Comparison of ENCODE assay signal across 21 mouse cellular contexts in genomic region chr6:138672704-138673141, GRCm38 (mm10). TPM values are rescaled to one million over a fixed set of nuclear protein-coding genes. Genes with fewer than 3 reads are reported as not detected.
DNase-seq lines count a peak whose midpoint lies in the region; ATAC-seq and TF ChIP-seq lines count a peak whose summit lies in the region.
"Had no signal": no experiment of that assay in that cellular context is flagged by ENCODE, and none has a peak within 500 bp of the region (broad histone marks: within the 10 kb centered on the region; RNA-seq: fewer than 3 reads in every experiment).

No protein-coding gene starts in this region.

- H3K4me1 ChIP-seq in forebrain, embryonic 10.5 days, result peaks cover 15% of the 10 kb centered on the region
- H3K4me1 ChIP-seq in forebrain, postnatal 0 days (ENCODE audit: insufficient read depth), result no peaks in the 10 kb centered on the region
- H3K4me1 ChIP-seq in limb, embryonic 11.5 days (ENCODE audit: control insufficient read depth, insufficient read depth, low read length), result no peaks in the 10 kb centered on the region
- H3K4me1 ChIP-seq in limb, embryonic 10.5 days, result peaks cover 6% of the 10 kb centered on the region
- no peaks in the 10 kb centered on the region for H3K4me1 ChIP-seq in embryonic facial prominence, embryonic 11.5 days (ENCODE audit: control insufficient read depth, insufficient read depth, low read length)
- H3K4me1 ChIP-seq in midbrain, embryonic 14.5 days (ENCODE audit: control insufficient read depth, insufficient read depth, low read length), result no peaks in the 10 kb centered on the region
- H3K4me1 ChIP-seq: embryonic facial prominence, embryonic 12.5 days; limb, embryonic 12.5 days had no signal

- intact Hi-C loops in left cerebral cortex, postnatal 14 days (cut with DNase I), result no loop called here

- H3K36me3 ChIP-seq in forebrain, embryonic 10.5 days (replicated peaks), result no peaks in the 10 kb centered on the region
- H3K36me3 ChIP-seq in forebrain, postnatal 0 days (ENCODE audit: insufficient read depth), result no peaks in the 10 kb centered on the region
- H3K36me3 ChIP-seq in limb, embryonic 11.5 days (ENCODE audit: control insufficient read depth, insufficient read depth, low read length), result no peaks in the 10 kb centered on the region
- H3K36me3 ChIP-seq in limb, embryonic 10.5 days, result no peaks in the 10 kb centered on the region
- no peaks in the 10 kb centered on the region for H3K36me3 ChIP-seq in embryonic facial prominence, embryonic 11.5 days (replicated peaks; ENCODE audit: control insufficient read depth, insufficient read depth, low read depth, low read length)
- no peaks in the 10 kb centered on the region for H3K36me3 ChIP-seq in midbrain, embryonic 14.5 days (ENCODE audit: control insufficient read depth, insufficient read depth, low read length)
- H3K36me3 ChIP-seq: embryonic facial prominence, embryonic 12.5 days; heart, embryonic 12.5 days; limb, embryonic 12.5 days had no signal

- no peak for TF ChIP-seq CTCF in forebrain, postnatal 0 days (IDR thresholded peaks at IDR 0.05; ENCODE audit: low read depth)

- no peak for ATAC-seq in forebrain, postnatal 0 days
- ATAC-seq in limb, embryonic 11.5 days (ENCODE audit: insufficient number of reproducible peaks, low FRiP score, low TSS enrichment, low read depth), result 0 out of 2 replicates have a peak, but pooled peaks have one; percentile 39
- ATAC-seq in embryonic facial prominence, embryonic 11.5 days (replicated peaks; ENCODE audit: insufficient number of reproducible peaks, low FRiP score, low TSS enrichment, low read depth), result peak; percentile 85
- ATAC-seq in midbrain, embryonic 14.5 days (ENCODE audit: low FRiP score, low TSS enrichment), result peak; percentile 60; the same call in 1 of the 2 replicates
- ATAC-seq: liver, postnatal 0 days; Patski had no signal

- H3K27me3 ChIP-seq in forebrain, embryonic 10.5 days (ENCODE audit: poor library complexity, severe bottlenecking), result no peaks in the 10 kb centered on the region
- H3K27me3 ChIP-seq in forebrain, postnatal 0 days (ENCODE audit: insufficient read depth, low read length), result no peaks in the 10 kb centered on the region
- H3K27me3 ChIP-seq in limb, embryonic 11.5 days (ENCODE audit: control insufficient read depth, insufficient read depth, low read length), result no peaks in the 10 kb centered on the region
- no peaks in the 10 kb centered on the region for H3K27me3 ChIP-seq in limb, embryonic 10.5 days (ENCODE audit: low read depth, poor library complexity, severe bottlenecking)
- H3K27me3 ChIP-seq in embryonic facial prominence, embryonic 11.5 days (ENCODE audit: control insufficient read depth, insufficient read depth, low read length), result no peaks in the 10 kb centered on the region
- no peaks in the 10 kb centered on the region for H3K27me3 ChIP-seq in midbrain, embryonic 14.5 days (ENCODE audit: control insufficient read depth, insufficient read depth, low read length)
- H3K27me3 ChIP-seq: embryonic facial prominence, embryonic 12.5 days; heart, embryonic 12.5 days; limb, embryonic 12.5 days; Patski had no signal

- DNase-seq in forebrain, embryonic 10.5 days (ENCODE audit: extremely low spot score, low spot score), result no peak
- no peak for DNase-seq in forebrain, postnatal 0 days
- no peak for DNase-seq in limb, embryonic 11.5 days (ENCODE audit: low spot score)
- no peak for DNase-seq in limb, embryonic 10.5 days (ENCODE audit: low spot score)
- no peak for DNase-seq in embryonic facial prominence, embryonic 11.5 days (ENCODE audit: low spot score)
- DNase-seq in midbrain, embryonic 14.5 days, result no peak
- no peak for DNase-seq in thymus, postnatal 0 days (ENCODE audit: low spot score)
- no peak for DNase-seq in left cerebral cortex, postnatal 14 days (ENCODE audit: low spot score in 2 of 2)
- DNase-seq: cerebellum, adult 18-20 months; gastrocnemius, postnatal 36 days; kidney, adult 8-10 months; liver, postnatal 0 days; lung, postnatal 36 days; thymus, postnatal 36 days had no signal

- H3K4me2 ChIP-seq in forebrain, postnatal 0 days (ENCODE audit: low read depth), result no peak overlapping the region
- H3K4me2 ChIP-seq in limb, embryonic 11.5 days (ENCODE audit: low read depth, severe bottlenecking), result no peak overlapping the region
- H3K4me2 ChIP-seq in embryonic facial prominence, embryonic 11.5 days (ENCODE audit: low read depth, low read length), result no peak overlapping the region
- no peak overlapping the region for H3K4me2 ChIP-seq in midbrain, embryonic 14.5 days (ENCODE audit: low read length)
- H3K4me2 ChIP-seq: embryonic facial prominence, embryonic 12.5 days; heart, embryonic 12.5 days; limb, embryonic 12.5 days had no signal

- H3K4me3 ChIP-seq in forebrain, embryonic 10.5 days, result no peak overlapping the region
- H3K4me3 ChIP-seq in forebrain, postnatal 0 days (ENCODE audit: low read depth, low read length), result no peak overlapping the region
- no peak overlapping the region for H3K4me3 ChIP-seq in limb, embryonic 11.5 days (ENCODE audit: low read depth, low read length)
- H3K4me3 ChIP-seq in limb, embryonic 10.5 days, result no peak overlapping the region
- no peak overlapping the region for H3K4me3 ChIP-seq in embryonic facial prominence, embryonic 11.5 days (ENCODE audit: low read depth, low read length)
- H3K4me3 ChIP-seq in midbrain, embryonic 14.5 days (replicated peaks; ENCODE audit: low read depth, low read length), result no peak overlapping the region
- H3K4me3 ChIP-seq: embryonic facial prominence, embryonic 12.5 days; heart, embryonic 12.5 days; limb, embryonic 12.5 days had no signal

- no peak overlapping the region for H3K9ac ChIP-seq in forebrain, postnatal 0 days
- H3K9ac ChIP-seq in limb, embryonic 11.5 days (ENCODE audit: low read length), result no peak overlapping the region
- H3K9ac ChIP-seq in embryonic facial prominence, embryonic 11.5 days (replicated peaks; ENCODE audit: low read length), result no peak overlapping the region
- H3K9ac ChIP-seq in midbrain, embryonic 14.5 days (replicated peaks; ENCODE audit: low read length), result no peak overlapping the region
- H3K9ac ChIP-seq: embryonic facial prominence, embryonic 12.5 days; heart, embryonic 12.5 days; limb, embryonic 12.5 days; liver, postnatal 0 days had no signal

- 0% methylated on average over 2 of the region's 2 CpGs for WGBS in forebrain, embryonic 10.5 days
- 2% methylated on average over 2 of the region's 2 CpGs for WGBS in forebrain, postnatal 0 days
- 0% methylated on average over 2 of the region's 2 CpGs for WGBS in limb, embryonic 11.5 days
- WGBS in limb, embryonic 10.5 days, result 5% methylated on average over 2 of the region's 2 CpGs
- 0% methylated on average over 2 of the region's 2 CpGs for WGBS in embryonic facial prominence, embryonic 11.5 days
- WGBS in midbrain, embryonic 14.5 days, result 0% methylated on average over 2 of the region's 2 CpGs

- no peaks in the 10 kb centered on the region for H3K9me3 ChIP-seq in forebrain, embryonic 10.5 days
- no peaks in the 10 kb centered on the region for H3K9me3 ChIP-seq in forebrain, postnatal 0 days (ENCODE audit: low read length)
- H3K9me3 ChIP-seq in limb, embryonic 11.5 days (ENCODE audit: control insufficient read depth, low read length), result no peaks in the 10 kb centered on the region
- no peaks in the 10 kb centered on the region for H3K9me3 ChIP-seq in limb, embryonic 10.5 days (replicated peaks)
- no peaks in the 10 kb centered on the region for H3K9me3 ChIP-seq in embryonic facial prominence, embryonic 11.5 days (replicated peaks; ENCODE audit: control insufficient read depth, low read length)
- 0 out of 2 replicates have a peak, but pooled peaks cover 2% of the 10 kb centered on the region for H3K9me3 ChIP-seq in midbrain, embryonic 14.5 days (ENCODE audit: control insufficient read depth, low read length)
- H3K9me3 ChIP-seq: embryonic facial prominence, embryonic 12.5 days; heart, embryonic 12.5 days; limb, embryonic 12.5 days had no signal

- H3K27ac ChIP-seq in forebrain, embryonic 10.5 days, result peak overlapping the region; percentile 71
- no peak overlapping the region for H3K27ac ChIP-seq in forebrain, postnatal 0 days (ENCODE audit: low read depth, low read length)
- no peak overlapping the region for H3K27ac ChIP-seq in limb, embryonic 11.5 days (replicated peaks; ENCODE audit: low read depth, low read length)
- no peak overlapping the region for H3K27ac ChIP-seq in limb, embryonic 10.5 days
- H3K27ac ChIP-seq in embryonic facial prominence, embryonic 11.5 days (replicated peaks; ENCODE audit: low read depth, low read length), result no peak overlapping the region
- no peak overlapping the region for H3K27ac ChIP-seq in midbrain, embryonic 14.5 days (replicated peaks; ENCODE audit: low read depth, low read length)
- H3K27ac ChIP-seq: embryonic facial prominence, embryonic 12.5 days; limb, embryonic 12.5 days had no signal

RNA-seq across cellular contexts. Expression of gene Igbp1b, which starts 14.4 kb away (rescaled TPM):
- polyA plus RNA-seq in forebrain, embryonic 10.5 days (2016; fragmentation: Nextera tagmentation; extraction: Ambion mirVana), result not detected in 2 replicates
- 1.3 and 2.2 TPM in 2 replicates for total RNA-seq in forebrain, postnatal 0 days (2014; rRNA removed)
- 1.8 and 1.9 TPM in 2 replicates for polyA plus RNA-seq in forebrain, postnatal 0 days (2015; fragmentation: Nextera tagmentation; extraction: Ambion mirVana)
- polyA plus RNA-seq in limb, embryonic 11.5 days (2014; fragmentation: Nextera tagmentation; extraction: Ambion mirVana), result not detected in 2 replicates
- not detected in 2 replicates for polyA plus RNA-seq in limb, embryonic 10.5 days (2016; fragmentation: Nextera tagmentation; extraction: Ambion mirVana)
- not detected in 2 replicates for polyA plus RNA-seq in embryonic facial prominence, embryonic 11.5 days (2014; fragmentation: Nextera tagmentation; extraction: Ambion mirVana)
- 0.15 TPM in 1 of 2 replicates, not detected in the other for polyA plus RNA-seq in midbrain, embryonic 14.5 days (2014; fragmentation: Nextera tagmentation; extraction: Ambion mirVana)
- not detected in 2 replicates for polyA plus RNA-seq in thymus, postnatal 0 days (2015; fragmentation: Nextera tagmentation; extraction: Ambion mirVana)
- total RNA-seq in left cerebral cortex, postnatal 14 days (2021), result 1 to 10 TPM; 1.4 TPM
- total RNA-seq: gastrocnemius, postnatal 36 days; hematopoietic stem cell, adult 5-6 weeks had no signal
- polyA plus RNA-seq: embryonic facial prominence, embryonic 12.5 days; heart, embryonic 12.5 days; limb, embryonic 12.5 days; liver, postnatal 0 days; Patski; small intestine, adult 2 months; stomach, embryonic 16.5 days had no signal
